Mouse (Mus musculus) limb, embryonic 10.5 days (tissue): Measurements from ENCODE around the gene Map3k3. TPM values are rescaled to one million over a fixed set of nuclear protein-coding genes. Genes with fewer than 3 reads are reported as not detected.

Source experiments
- polyA plus RNA-seq: library from polyadenylated mRNA; unstranded; fragments of >200 nt; fragmentation: Nextera tagmentation; extraction: Ambion mirVana; gene quantifications from 2 replicates; pipeline ENCODE4 v1.2.1, GENCODE M21; 2016

The Map3k3 gene
- polyA plus RNA-seq, 1 experiment from 2014 or later, result 23.3 TPM

Other genes with a start within 250 kb of the Map3k3 start
- 6.2 and 7.1 TPM in 2 replicates for gene Cyb561, start 131.3 kb upstream of the Map3k3 start, polyA plus RNA-seq
- gene Ace, start 116.7 kb upstream of the Map3k3 start, polyA plus RNA-seq, result 0.08 and 0.16 TPM in 2 replicates
- not detected in 2 replicates for gene Ace3, start 89.9 kb upstream of the Map3k3 start, polyA plus RNA-seq
- gene Kcnh6, start 76.5 kb upstream of the Map3k3 start, polyA plus RNA-seq, result 0.24 and 0.36 TPM in 2 replicates
- gene Dcaf7, start 47.7 kb upstream of the Map3k3 start, polyA plus RNA-seq, result 85.5 and 95.1 TPM in 2 replicates
- gene Taco1, start 18.6 kb upstream of the Map3k3 start, polyA plus RNA-seq, result 14.3 and 14.6 TPM in 2 replicates
- gene Gm10840, start 76.2 kb downstream of the Map3k3 start, polyA plus RNA-seq, result 1.0 TPM in 1 of 2 replicates, not detected in the other
- gene Limd2, start 76.2 kb downstream of the Map3k3 start, polyA plus RNA-seq, result 603 and 638 TPM in 2 replicates
- gene Strada, start 117.6 kb downstream of the Map3k3 start, polyA plus RNA-seq, result 37.8 and 45.3 TPM in 2 replicates
- gene Ccdc47, start 131.7 kb downstream of the Map3k3 start, polyA plus RNA-seq, result 57.4 and 60.1 TPM in 2 replicates
- 94.9 and 108 TPM in 2 replicates for gene Ddx42, start 132.3 kb downstream of the Map3k3 start, polyA plus RNA-seq
- gene Ftsj3, start 171.5 kb downstream of the Map3k3 start, polyA plus RNA-seq, result 85.6 and 91.1 TPM in 2 replicates
- gene Psmc5, start 171.5 kb downstream of the Map3k3 start, polyA plus RNA-seq, result 415 and 441 TPM in 2 replicates
- 66.4 and 72.6 TPM in 2 replicates for gene Smarcd2, start 188.4 kb downstream of the Map3k3 start, polyA plus RNA-seq
- 0.18 and 0.36 TPM in 2 replicates for gene Tcam1, start 192.1 kb downstream of the Map3k3 start, polyA plus RNA-seq
- not detected in 2 replicates for gene Gh, start 217.3 kb downstream of the Map3k3 start, polyA plus RNA-seq
- gene Cd79b, start 230.1 kb downstream of the Map3k3 start, polyA plus RNA-seq, result 2.4 and 2.6 TPM in 2 replicates